Mouse (Mus musculus) lung, postnatal 25 days (tissue): ENCODE results near the gene Gpatch4.

Experiments used
- DNase-seq: peaks from one replicate; pipeline ENCODE4 v3.0.0; 2022; ENCODE audit warnings: low spot score

Gpatch4 gene

GRCm38 (mm10) chr3:88094126-88094525, 51.2 kb downstream of the Gpatch4 start:
- no peak for DNase-seq

- DNase-seq = no peak
These were observed 54.8 kb downstream of the Gpatch4 start for GRCm38 (mm10) chr3:88097666-88098065.

GRCm38 (mm10) chr3:88100251-88100650, 57.3 kb downstream of the Gpatch4 start:
- DNase-seq = no peak

- no peak for DNase-seq
These were observed 58.8 kb downstream of the Gpatch4 start for GRCm38 (mm10) chr3:88101736-88102135.

- no peak for DNase-seq
These were observed 59.3 kb downstream of the Gpatch4 start for GRCm38 (mm10) chr3:88102196-88102595.

GRCm38 (mm10) chr3:88102611-88103010, 59.7 kb downstream of the Gpatch4 start:
- DNase-seq = no peak
